Mouse (Mus musculus): ENCODE results near the gene Ddias.
"Not testable (repeated sequence)": the region's sequence is repeated elsewhere in the genome, so short reads cannot be mapped to it uniquely, and the experiment has no call there.

Ddias gene

DNA sequence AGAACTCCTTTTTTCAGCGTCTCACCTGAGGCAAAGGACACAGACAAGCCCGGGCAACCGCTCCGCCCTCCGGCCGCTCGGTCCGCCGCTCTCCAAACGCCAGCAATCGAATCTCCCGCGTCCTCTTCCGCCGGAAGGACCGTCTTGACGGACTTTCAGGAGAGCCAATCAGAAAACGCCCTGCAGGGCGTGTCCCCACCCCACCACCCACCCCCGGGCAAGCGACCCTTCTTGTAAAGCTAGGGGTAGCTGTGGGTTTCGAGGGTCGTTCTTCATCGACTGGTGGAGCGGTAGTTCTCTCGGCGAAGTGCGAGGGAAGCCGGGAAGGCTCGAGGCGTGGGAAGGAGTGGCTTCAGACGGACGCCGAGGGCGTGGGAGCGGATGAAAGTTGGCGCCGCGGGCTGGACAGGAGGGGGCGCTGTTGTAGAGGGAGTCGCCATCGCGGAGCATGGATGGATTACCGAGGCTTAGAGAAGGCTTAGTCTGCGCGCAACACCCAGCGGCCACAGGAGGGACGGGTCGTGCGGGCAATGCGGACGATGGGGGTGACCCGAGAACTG lies at the start of gene Ddias, which contains the start of gene Prcp:
Gene Ddias, minus strand, starts transcription at position 132 of the 560 bp plus-strand sequence.
Gene Prcp, plus strand, starts transcription at position 355 of the 560 bp plus-strand sequence.
- DNase-seq = peak; percentile 87

DNA sequence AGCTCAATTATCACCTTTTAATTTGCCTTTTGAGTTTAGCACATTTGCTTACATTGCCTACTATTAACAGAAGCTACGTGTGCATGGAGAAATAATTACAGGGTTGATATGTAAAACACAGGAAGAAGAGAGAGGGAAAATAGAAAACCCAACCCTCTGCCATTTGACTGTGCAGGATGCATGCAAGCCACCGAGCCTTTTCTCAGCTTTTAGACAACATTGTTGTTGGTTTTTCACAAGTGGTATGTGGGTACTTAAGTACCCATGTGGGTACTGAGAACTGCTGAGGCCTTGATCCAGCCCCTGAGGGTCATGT lies 46.8 kb upstream of the Ddias start:
- DNase-seq = no peak

DNA sequence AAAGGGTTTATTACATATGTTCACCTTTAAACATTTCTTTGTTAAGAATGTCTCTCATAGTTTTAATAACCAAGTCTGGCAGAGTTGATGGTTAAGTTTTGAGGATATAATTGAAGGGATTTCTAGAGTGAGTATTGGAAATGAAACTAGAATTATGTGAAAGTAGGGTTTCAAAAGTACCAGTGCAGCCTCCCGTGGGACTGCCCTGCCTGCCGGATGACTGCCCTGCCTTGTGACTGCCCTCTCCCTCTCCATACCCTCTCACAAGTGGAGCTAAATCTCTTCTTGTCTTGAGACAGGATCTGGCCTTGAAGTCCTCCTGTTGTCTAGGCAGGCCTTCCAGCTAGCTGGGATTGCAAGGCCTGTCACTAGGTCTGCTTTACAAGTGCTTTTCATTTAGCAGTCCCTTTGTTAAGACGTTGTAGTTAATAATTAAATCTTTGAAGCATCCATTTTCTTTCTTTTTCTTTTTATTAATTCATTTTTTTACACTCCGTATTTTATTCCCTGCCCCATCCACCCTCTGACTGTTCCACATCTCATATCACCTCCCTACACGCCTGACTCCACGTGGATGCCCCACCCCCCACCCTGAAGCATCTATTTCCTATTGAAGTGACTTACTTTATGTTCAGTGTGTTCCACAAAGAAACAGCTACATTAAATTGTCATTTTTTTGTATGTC lies 46.3 kb upstream of the Ddias start:
- DNase-seq = no peak

DNA sequence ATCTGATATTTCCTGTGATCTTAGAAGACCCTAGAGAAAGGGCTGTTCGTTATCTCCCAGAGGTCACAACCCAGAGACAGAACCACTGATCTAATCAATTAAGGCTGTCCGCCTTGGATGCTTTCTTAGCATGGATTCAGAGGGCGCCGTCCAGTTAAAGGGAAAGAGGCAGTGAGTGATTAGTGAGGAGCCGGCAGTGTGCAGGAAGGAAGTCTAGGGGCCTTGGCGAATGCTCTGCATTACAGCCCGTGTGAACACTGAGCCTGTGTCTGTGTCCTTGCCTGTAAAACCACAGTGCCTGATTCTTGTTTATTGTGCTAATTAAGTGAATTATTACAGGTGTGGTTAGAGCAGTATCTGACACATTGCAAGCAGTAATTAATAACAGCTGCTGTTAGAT lies 30.2 kb upstream of the Ddias start:
- DNase-seq = not testable (repeated sequence)

DNA sequence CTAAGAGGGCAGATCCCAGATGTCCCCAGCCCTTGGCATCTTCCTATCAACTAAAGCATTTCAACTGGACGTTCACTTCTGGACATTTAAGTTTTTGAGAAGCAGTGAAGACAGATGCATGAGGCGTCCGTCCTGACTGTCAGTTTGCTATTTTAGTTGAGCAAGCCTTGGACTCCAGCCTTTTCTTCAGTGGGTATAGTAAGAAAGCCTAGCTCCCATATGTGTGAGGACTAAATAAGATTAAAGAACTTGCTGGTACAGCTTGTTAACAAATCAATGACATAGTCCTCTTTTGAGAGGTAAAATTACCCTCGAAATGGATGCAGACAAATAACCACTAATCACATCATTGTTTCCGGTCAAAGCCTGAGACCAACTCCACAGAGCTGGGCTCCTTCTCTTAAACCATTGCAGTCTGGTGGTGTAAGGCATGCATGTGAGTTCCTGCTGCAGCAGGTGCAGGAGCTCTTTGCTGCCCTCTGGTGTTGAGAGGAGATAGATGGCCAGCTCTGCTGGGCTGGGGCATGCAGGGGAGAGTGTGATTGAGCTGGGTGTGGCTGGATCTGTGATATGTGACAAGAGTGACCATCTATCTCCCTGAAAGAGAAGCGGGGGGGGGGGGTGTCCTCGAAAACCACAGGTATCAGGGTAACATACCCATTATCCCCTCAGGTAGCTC lies 29.5 kb upstream of the Ddias start:
- DNase-seq = peak; percentile 69

DNA sequence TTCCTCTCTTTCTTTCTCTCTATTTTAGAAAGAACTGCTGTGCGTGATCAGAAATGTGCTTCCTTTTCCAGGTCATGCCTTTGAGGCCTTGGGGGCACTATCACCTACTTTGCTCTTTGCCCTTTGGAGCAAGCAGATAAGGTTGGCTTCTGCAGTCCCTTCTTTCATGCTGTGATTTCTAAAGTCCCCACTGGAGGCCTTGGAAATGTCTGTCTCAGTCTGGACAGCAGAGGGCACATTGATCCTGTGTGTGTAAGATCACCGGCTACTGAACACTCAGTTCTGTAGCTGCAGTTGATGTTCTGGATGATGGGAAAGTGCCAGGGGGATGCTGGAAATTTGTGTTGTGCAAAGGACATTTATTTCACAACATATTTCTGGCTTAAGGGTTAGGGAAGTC lies 23.0 kb upstream of the Ddias start:
- no peak for DNase-seq

DNA sequence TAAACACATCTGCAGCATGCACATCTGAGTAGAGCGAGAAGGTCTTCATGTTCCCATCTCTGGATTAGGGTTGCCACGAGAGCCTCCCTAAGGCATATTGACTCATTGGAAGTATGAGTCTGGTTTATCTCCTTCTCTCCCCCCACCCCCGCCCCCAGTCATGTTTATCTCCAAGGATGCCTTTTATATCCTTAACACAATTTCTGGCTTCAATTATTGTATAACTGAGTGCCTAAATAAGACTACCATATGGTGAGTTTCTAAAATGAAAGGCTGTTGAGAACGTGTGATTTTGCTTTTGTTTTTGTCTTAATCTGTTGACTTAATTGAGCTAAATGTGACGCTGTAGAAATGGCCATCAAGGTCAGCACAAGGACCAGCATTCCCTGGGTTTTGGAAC lies 22.0 kb upstream of the Ddias start:
- DNase-seq = no peak

DNA sequence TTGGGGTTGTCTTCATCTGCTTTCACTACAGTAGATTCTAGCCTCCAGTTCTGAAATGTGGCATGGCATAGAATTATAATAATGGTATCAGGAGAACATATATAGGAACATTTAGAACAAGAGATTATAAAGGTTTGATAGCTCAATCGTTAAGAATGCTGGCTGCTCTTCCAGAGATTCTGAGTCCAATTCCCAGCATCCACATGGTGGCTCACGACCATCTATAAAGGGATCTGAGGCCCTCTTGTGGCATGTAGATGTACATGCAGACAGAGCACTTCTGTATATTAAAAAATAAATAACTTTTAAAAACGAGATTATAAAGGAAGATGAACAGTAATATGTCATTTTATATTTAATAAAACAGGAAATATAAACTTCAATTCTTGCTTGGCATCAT lies 19.4 kb upstream of the Ddias start:
- no peak for DNase-seq

DNA sequence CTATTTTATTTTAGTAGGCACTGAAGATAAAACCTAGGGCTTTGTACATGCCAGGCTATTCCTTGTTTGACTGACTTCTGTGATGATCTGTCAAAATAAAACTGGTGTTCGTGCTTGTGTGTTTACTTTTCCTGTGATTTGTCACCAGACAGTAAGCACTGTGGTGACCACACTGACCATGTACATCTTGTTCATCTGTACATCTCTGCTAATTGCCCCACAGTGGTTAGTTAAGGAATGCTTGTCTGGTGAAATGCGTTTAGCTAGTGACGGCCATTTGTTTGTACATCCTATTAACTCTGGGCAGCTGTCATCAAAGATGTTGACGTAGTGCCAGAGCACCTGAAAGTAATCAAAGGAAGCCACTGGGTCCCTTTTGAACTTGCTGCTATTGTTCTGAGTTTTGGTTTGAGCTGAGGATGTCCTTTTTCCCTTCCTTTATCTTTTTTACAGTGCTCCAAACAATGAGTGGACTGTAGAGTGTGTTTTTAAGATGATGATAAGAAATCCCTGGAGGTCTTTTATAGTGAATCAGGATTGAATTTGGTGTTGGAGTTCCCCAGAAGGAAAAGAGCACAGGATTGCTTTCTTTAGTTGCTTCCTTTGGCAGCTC lies 16.7 kb upstream of the Ddias start:
- no peak for DNase-seq

DNA sequence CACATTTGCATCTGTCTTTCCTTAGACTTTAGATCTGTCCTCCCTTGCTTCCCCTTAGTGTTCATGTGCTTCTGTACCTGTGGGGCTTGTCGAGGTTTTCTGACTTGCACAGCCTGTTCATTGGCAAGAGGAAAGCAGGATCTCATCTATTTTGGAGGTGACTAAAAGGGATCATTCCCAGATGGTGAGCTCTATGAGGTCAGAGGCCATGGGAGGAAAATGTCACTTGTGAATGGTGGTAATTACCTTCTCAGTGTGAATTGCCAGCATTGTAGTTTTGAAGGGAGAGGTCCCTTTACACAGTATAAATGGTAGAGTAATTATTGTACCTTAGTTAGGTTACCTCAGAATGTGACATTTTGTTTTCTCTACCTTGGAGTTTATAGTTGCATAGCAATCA lies 16.2 kb upstream of the Ddias start:
- no peak for DNase-seq

DNA sequence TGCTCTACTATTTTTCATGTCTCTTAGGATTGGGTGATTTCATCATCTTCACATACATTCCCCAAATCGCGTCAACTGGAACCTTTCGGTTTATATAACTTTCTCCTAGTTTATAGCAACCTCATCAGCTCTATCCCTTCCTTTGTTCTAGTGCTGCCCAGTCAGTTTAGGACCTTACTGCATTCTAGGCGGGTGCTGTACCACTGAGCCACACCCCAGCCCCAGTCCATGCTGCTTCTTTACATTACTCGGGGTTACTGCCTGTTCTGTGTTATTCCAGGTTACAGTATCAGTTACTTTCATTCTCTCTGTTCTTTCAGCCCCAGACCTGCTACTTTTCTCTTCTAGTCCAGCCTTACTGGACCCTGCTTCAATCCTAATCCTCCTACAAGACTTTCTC lies 13.2 kb upstream of the Ddias start:
- DNase-seq = no peak

DNA sequence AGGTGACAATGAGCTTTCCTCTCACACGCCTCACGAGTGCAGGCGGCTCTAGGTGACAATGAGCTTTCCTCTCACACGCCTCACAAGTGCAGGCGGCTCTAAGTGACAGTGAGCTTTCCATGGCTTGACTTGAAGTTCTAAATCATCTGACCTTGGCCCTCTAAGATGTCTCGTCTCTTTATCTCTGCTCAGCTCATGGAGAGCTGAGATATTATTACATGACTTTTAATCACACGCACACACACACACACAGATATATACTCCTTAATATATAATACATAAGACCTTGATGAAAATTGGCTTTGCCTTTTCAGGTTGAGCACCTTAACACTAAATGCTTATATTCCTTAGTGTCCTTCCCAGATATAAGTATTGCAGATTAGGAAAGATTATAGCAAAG lies 12.8 kb upstream of the Ddias start:
- no peak for DNase-seq

DNA sequence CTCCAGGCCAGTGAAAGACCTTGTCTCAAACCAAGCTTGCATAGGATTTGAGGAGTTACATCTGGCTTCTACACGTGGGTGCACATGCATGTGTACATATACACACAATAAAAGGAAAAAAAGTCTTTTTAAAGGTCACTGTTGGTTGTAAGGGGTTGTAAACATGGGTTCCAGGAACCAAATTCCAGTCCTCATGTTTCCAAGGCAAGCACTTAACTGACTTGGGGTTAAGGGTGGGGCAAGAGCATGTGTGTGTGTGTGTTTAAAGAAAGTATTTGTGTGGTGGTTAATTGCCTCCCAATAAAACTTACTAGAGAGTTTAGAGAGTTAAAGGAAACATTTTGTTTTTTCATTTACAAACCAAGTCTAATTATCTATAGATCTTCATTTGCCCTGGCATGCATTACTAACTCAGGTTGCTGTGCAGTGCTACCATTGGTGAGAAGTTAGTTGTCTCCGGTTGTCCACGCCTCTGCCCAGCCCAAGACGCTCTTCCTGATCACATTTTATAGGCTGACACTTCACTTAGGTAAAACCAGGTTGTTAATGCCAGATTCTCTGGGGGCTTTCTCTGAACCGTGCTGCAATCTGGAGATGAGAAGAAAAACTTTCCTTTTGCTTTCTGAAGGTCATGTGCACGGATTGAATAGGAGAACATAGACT lies 11.1 kb upstream of the Ddias start:
- DNase-seq = no peak

DNA sequence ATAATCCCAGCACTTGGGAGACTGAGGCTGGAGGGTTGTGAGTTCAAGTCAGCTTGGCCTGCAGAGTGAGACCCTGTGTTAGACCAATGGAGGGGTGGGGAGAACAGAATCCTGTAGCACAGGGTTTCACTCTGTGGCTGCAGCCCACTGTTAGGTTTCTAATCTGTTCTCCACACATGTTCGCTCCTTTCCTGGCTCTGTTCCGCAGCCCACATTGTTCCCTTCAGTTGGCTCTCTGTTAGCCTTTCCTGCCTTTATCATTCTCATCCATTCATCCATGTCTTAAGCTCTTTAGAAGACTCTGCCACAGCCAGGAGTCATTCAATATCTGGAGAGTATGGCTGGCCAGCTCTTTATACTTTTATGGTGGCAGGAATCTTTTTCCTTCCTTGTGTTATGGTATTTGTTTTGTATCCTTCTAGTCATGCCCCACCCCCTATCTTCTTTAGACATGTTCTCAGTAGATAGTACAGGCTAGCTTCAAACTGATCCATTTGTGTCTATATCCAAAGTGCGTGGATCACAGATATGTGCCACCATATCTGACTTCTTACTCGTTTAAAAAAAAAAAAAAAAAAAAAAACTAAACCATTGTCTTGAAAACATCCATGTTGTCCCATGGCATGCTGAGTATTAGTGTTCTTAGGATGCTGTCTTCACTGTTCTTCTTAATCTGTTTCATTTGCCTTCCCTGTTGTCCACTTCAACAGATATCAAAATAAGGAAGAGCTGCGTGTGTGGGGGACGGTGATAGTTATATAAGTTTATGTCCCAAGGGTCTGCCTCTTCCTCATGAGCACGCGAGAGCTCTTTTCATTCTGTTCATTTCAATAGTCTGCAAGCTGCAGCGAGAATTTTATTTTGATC lies 10.0 kb upstream of the Ddias start:
- DNase-seq = no peak

DNA sequence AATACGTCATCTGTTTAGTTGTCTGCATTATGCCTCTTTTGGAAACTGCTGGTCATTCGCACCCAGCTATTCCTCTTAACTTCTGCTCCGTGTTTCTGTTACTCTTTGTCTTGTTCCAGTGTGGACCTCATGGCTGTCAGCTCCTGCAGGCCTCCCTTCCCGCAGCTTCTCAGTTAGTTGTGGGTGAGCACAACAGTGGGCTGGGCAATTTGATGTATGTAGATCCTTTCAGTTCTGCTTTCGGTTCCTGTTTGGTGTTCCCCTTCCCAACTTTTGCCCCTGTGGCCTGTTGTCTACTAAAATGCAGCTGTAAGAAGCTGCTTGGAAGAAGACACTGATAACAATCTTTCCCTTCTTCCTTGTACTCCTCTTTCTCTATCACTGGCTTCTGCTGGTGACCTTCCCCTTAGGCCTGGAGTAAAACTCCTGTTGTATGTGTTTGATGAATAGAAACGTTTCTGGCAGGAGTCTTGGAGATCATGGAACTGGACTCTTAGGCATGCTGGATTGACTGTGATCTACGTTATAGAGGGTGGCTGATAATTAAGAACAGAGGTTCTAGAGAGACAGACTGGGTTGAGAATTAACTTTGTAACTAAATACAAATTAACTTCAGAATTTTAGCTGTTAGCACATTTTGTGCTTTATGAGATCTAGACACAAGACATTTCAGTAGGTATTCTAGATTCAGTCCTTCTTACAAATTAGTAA lies 4.7 kb upstream of the Ddias start:
- peak; percentile 59 for DNase-seq

DNA sequence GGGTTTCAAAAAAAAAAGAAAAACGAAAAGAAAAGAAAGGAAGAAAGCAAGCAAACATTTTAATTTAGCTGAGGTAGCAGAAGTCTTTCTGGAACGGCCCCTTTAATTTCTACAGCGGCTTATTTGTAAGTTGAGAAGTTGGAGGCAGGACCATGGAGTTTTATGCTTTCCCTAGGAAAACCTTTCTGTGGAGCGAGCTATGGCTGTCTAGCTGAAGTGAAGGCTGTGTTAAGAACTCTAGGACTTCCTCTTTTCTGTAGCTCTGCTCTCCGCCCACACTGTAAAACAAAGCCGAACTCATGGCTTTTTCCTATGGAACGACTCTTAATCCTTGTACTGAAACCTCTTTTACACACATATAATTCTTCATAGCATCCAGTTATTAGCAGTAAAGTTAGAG lies 2.5 kb upstream of the Ddias start:
- DNase-seq = no peak

DNA sequence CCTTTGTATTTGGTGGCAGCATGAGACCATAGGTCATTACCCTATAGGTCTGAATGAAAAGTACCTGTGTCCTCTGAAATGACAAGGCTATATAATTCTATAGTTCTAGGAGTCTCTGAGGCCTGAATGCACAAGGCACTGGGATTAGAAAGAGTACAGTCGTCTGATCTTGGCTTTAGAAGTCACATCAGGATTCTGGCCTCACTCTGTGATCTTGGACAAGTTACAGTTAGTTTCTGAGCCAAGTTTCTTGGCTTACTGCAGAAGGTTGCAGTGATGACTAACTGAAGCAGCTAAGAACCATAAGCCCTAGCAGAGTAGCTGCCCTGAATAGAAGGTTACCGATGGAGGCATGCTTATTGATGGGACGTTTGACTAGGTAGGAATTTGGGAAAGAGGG lies 2.0 kb upstream of the Ddias start:
- no peak for DNase-seq

DNA sequence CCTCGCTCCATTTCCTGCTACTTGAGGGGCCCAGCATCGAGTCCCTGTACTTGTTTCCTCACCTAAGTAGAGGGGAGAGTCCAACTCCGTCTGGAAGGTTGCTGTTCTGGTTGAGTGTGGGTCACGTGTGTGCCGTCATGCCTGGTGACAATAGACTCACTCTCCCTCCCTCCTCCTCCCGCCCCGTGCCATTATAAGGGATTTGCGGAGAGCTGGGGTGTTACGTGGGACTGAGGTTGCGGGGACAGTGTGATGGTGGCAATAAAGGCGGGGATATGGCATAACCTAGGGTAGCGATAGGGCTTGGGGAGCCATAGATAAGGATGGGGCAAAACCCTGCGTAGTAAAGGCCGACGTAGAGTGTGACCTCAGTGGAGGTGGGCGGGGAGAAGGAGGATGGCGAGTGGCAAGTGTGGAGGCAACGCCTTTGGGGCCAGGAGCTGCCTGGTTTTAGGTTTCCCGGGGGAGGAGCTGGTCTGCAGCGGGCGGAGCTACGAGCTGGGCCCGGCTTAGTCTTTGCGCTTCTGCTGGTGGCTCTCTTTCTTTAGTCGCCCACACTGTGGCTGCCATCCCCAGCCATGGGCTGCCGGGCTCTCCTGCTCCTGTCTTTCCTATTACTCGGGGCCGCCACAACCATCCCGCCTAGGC lies 838 bp upstream of the Ddias start:
- DNase-seq = peak; percentile 94

DNA sequence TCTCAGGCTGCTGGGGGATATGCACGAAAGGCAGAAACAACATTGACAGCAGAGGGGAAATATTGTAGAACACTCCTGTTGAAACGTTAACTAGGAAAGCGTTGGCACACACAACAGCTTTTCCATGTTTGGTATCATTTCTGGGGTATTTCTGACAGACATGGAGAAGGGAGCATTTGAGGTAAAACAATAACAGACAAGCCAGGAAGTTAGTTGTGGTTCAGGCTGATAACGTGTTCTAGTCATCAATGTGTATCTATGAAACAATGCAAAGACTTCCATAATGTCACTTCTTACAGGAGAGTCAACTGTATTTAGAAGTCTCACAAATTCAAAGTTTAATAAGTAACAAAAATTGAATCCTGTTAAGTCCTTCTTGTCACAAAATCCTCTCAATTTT lies 2.5 kb downstream of the Ddias start:
- no peak for DNase-seq

DNA sequence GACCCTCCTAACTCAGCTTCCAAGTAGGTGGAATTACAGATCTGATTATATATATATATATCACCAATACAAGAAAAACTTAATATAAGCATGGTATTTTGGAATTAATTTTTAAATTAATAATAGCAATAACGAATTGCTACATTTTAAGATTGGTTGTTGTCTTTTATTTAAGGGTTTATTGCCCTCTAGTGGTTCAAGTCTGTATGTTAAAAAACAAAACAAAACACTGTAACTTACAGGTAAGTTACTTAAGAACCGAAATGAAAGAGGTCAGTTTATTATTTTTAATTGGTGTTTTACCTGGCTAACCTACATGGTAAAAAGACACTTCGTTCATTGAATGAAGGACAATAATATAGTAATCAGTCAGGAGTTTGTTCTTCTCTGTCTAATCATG lies 3.9 kb downstream of the Ddias start:
- no peak for DNase-seq

DNA sequence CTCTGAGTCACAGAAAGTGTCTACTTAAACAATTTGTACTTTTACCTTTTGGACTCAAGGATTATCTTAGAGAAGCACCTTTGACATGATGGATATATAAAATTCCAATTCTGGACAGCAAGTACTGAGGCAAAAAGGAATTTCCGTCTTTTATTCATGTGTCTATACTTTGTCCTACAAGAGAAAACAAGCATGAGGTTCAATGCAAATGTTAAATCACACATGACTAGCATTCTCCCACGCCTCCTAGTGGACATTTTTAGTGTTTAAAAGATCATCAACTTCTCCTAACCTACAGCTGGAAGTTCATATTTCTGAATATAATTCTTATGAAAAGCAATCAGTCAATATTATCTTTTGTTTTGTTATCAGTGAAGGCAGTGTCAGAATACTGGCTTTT lies 7.5 kb downstream of the Ddias start:
- DNase-seq = no peak

Measured in layer of hippocampus, adult 9-11 months (tissue).